Comparison of ENCODE assay signal across 8 mouse cellular contexts in genomic region chr2:155051622-155052351, GRCm38 (mm10). TPM values are rescaled to one million over a fixed set of nuclear protein-coding genes. Genes with fewer than 3 reads are reported as not detected.
DNase-seq lines count a peak whose midpoint lies in the region; ATAC-seq and TF ChIP-seq lines count a peak whose summit lies in the region.

No protein-coding gene starts in this region.

- peak overlapping the region; percentile 60 for H3K4me2 ChIP-seq in kidney, postnatal 0 days (ENCODE audit: low read length)
- H3K4me2 ChIP-seq in embryonic facial prominence, embryonic 14.5 days (ENCODE audit: low read depth, low read length): peak overlapping the region; percentile 90
- peak overlapping the region; percentile 85 for H3K4me2 ChIP-seq in limb, embryonic 13.5 days (replicated peaks)
- peak overlapping the region; percentile 76 for H3K4me2 ChIP-seq in neural tube, embryonic 13.5 days

- 13% methylated on average over 9 of the region's 9 CpGs for WGBS in kidney, postnatal 0 days
- WGBS in embryonic facial prominence, embryonic 14.5 days: 22% methylated on average over 9 of the region's 9 CpGs
- 22% methylated on average over 9 of the region's 9 CpGs for WGBS in limb, embryonic 13.5 days
- 32% methylated on average over 9 of the region's 9 CpGs for WGBS in neural tube, embryonic 13.5 days

- H3K9ac ChIP-seq in kidney, postnatal 0 days (ENCODE audit: low read depth, low read length): peak overlapping the region; percentile 3; the same call in 1 of the 2 replicates
- H3K9ac ChIP-seq in embryonic facial prominence, embryonic 14.5 days (ENCODE audit: low read depth, low read length): peak overlapping the region; percentile 57
- H3K9ac ChIP-seq in limb, embryonic 13.5 days: peak overlapping the region; percentile 59
- peak overlapping the region; percentile 69 for H3K9ac ChIP-seq in neural tube, embryonic 13.5 days

- H3K9me3 ChIP-seq in kidney, postnatal 0 days (replicated peaks; ENCODE audit: low read length): no peaks in the 10 kb centered on the region
- H3K9me3 ChIP-seq in embryonic facial prominence, embryonic 14.5 days (ENCODE audit: control insufficient read depth, low read length): no peaks in the 10 kb centered on the region
- no peaks in the 10 kb centered on the region for H3K9me3 ChIP-seq in limb, embryonic 13.5 days
- H3K9me3 ChIP-seq in neural tube, embryonic 13.5 days: no peaks in the 10 kb centered on the region

- no peak for DNase-seq in kidney, postnatal 0 days (ENCODE audit: low spot score)
- DNase-seq in kidney, postnatal 25 days: no peak
- no peak for DNase-seq in embryonic facial prominence, embryonic 14.5 days (ENCODE audit: low spot score)
- DNase-seq in c-Kit-positive CD71-positive TER-119-positive erythroid progenitor cells, embryonic 14.5 days (ENCODE audit: low spot score): no peak
- no peak for DNase-seq in embryo, embryonic 9.5 days (ENCODE audit: extremely low spot score)
- DNase-seq in cerebellum, adult 11 months: no peak

- TF ChIP-seq CTCF in kidney, postnatal 0 days (IDR thresholded peaks at IDR 0.05; ENCODE audit: low read depth): no peak

- H3K36me3 ChIP-seq in kidney, postnatal 0 days (ENCODE audit: insufficient read depth, low read length): no peaks in the 10 kb centered on the region
- no peaks in the 10 kb centered on the region for H3K36me3 ChIP-seq in embryonic facial prominence, embryonic 14.5 days (ENCODE audit: control insufficient read depth, insufficient read depth, low read length)
- H3K36me3 ChIP-seq in limb, embryonic 13.5 days: no peaks in the 10 kb centered on the region
- H3K36me3 ChIP-seq in neural tube, embryonic 13.5 days: no peaks in the 10 kb centered on the region

- no peak for ATAC-seq in kidney, postnatal 0 days (replicated peaks; ENCODE audit: low FRiP score, low read depth)
- ATAC-seq in embryonic facial prominence, embryonic 14.5 days (ENCODE audit: low read depth): no peak
- no peak for ATAC-seq in limb, embryonic 13.5 days (ENCODE audit: low FRiP score, low read depth)
- ATAC-seq in neural tube, embryonic 13.5 days (ENCODE audit: low read depth): no peak

- H3K27ac ChIP-seq in kidney, postnatal 0 days: peak overlapping the region; percentile 10; the same call in 1 of the 2 replicates
- peak overlapping the region; percentile 74 for H3K27ac ChIP-seq in embryonic facial prominence, embryonic 14.5 days (replicated peaks; ENCODE audit: low read depth, low read length)
- peak overlapping the region; percentile 83 for H3K27ac ChIP-seq in limb, embryonic 13.5 days
- peak overlapping the region; percentile 85; the same call in 1 of the 2 replicates for H3K27ac ChIP-seq in neural tube, embryonic 13.5 days (replicated peaks)

- H3K4me3 ChIP-seq in kidney, postnatal 0 days (replicated peaks; ENCODE audit: low read depth, low read length): peak overlapping the region; percentile 44
- H3K4me3 ChIP-seq in embryonic facial prominence, embryonic 14.5 days (ENCODE audit: low read depth, low read length): peak overlapping the region; percentile 57
- H3K4me3 ChIP-seq in limb, embryonic 13.5 days: peak overlapping the region; percentile 55
- H3K4me3 ChIP-seq in neural tube, embryonic 13.5 days: peak overlapping the region; percentile 51

- H3K4me1 ChIP-seq in kidney, postnatal 0 days (replicated peaks; ENCODE audit: insufficient read depth, low read length): no peaks in the 10 kb centered on the region; the same call in 1 of the 2 replicates
- peaks cover 19% of the 10 kb centered on the region for H3K4me1 ChIP-seq in embryonic facial prominence, embryonic 14.5 days (ENCODE audit: control insufficient read depth, insufficient read depth, low read length)
- H3K4me1 ChIP-seq in limb, embryonic 13.5 days: peaks cover 28% of the 10 kb centered on the region
- H3K4me1 ChIP-seq in neural tube, embryonic 13.5 days (replicated peaks): peaks cover 14% of the 10 kb centered on the region

- H3K27me3 ChIP-seq in kidney, postnatal 0 days (ENCODE audit: insufficient read depth, low read length): no peaks in the 10 kb centered on the region
- no peaks in the 10 kb centered on the region for H3K27me3 ChIP-seq in embryonic facial prominence, embryonic 14.5 days (replicated peaks; ENCODE audit: control insufficient read depth, insufficient read depth, low read length)
- H3K27me3 ChIP-seq in limb, embryonic 13.5 days: no peaks in the 10 kb centered on the region
- H3K27me3 ChIP-seq in neural tube, embryonic 13.5 days: no peaks in the 10 kb centered on the region

RNA-seq across cellular contexts. Expression of gene Ahcy, which starts 22.5 kb away (rescaled TPM):
- polyA plus RNA-seq in kidney, postnatal 0 days (2015; fragmentation: Nextera tagmentation; extraction: Ambion mirVana): 47.2 and 52.1 TPM in 2 replicates
- polyA plus RNA-seq in embryonic facial prominence, embryonic 14.5 days (2014; fragmentation: Nextera tagmentation; extraction: Ambion mirVana): 63.4 and 70.1 TPM in 2 replicates
- polyA plus RNA-seq in limb, embryonic 13.5 days (2015; fragmentation: Nextera tagmentation; extraction: Ambion mirVana): 73.1 and 73.4 TPM in 2 replicates
- polyA plus RNA-seq in neural tube, embryonic 13.5 days (2015; fragmentation: Nextera tagmentation; extraction: Ambion mirVana): 31.6 and 35.5 TPM in 2 replicates

RNA-seq across cellular contexts. Expression of gene Gm14226, which starts 33.7 kb away (rescaled TPM):
- 0.84 and 0.99 TPM in 2 replicates for polyA plus RNA-seq in kidney, postnatal 0 days (2015; fragmentation: Nextera tagmentation; extraction: Ambion mirVana)
- 2.9 and 3.1 TPM in 2 replicates for polyA plus RNA-seq in embryonic facial prominence, embryonic 14.5 days (2014; fragmentation: Nextera tagmentation; extraction: Ambion mirVana)
- polyA plus RNA-seq in limb, embryonic 13.5 days (2015; fragmentation: Nextera tagmentation; extraction: Ambion mirVana): 3.6 and 4.1 TPM in 2 replicates
- 0.29 and 0.36 TPM in 2 replicates for polyA plus RNA-seq in neural tube, embryonic 13.5 days (2015; fragmentation: Nextera tagmentation; extraction: Ambion mirVana)

Comparison
In these comparisons a context has a peak if more than half of its experiments do, and no peak if none do; other contexts are left out.
1. H3K27ac ChIP-seq: peak in every context shown above with its lines; median percentile 85 in neural tube, embryonic 13.5 days; 83 in limb, embryonic 13.5 days; 74 in embryonic facial prominence, embryonic 14.5 days; 10 in kidney, postnatal 0 days.
2. H3K9ac ChIP-seq: peak in every context shown above with its lines; median percentile 69 in neural tube, embryonic 13.5 days; 59 in limb, embryonic 13.5 days; 57 in embryonic facial prominence, embryonic 14.5 days; 3 in kidney, postnatal 0 days.